In genomic region chr17:4806051-4806450, GRCm38 (mm10) we compare ENCODE assay signal across 11 mouse cellular contexts.
DNase-seq lines count a peak whose midpoint lies in the region; ATAC-seq lines count a peak whose summit lies in the region.
"Had no signal": no experiment of that assay in that cellular context is flagged by ENCODE, and none has a peak within 500 bp of the region (broad histone marks: within the 10 kb centered on the region; RNA-seq: fewer than 3 reads in every experiment).

No protein-coding gene starts in this region.

- 37% methylated on average over 5 of the region's 5 CpGs for WGBS in kidney, embryonic 16.5 days

- H3K36me3 ChIP-seq in kidney, embryonic 16.5 days (ENCODE audit: insufficient read depth, low read length) = no peaks in the 10 kb centered on the region

- no peaks in the 10 kb centered on the region for H3K27me3 ChIP-seq in kidney, embryonic 16.5 days (ENCODE audit: insufficient read depth, low read length)

- no peaks in the 10 kb centered on the region; the same call in 1 of the 2 replicates for H3K4me1 ChIP-seq in kidney, embryonic 16.5 days (ENCODE audit: insufficient read depth, low read length)

- no peak overlapping the region for H3K9ac ChIP-seq in kidney, embryonic 16.5 days (replicated peaks; ENCODE audit: low read length)

- no peak for ATAC-seq in kidney, embryonic 16.5 days (ENCODE audit: low FRiP score, low TSS enrichment)

- H3K27ac ChIP-seq in kidney, embryonic 16.5 days (ENCODE audit: low read length) = no peak overlapping the region

- peak; percentile 14 for DNase-seq in kidney, adult 11 months
- peak; percentile 86 for DNase-seq in adrenal gland, postnatal 10 days
- DNase-seq in heart, postnatal 4 days = peak; percentile 38
- peak; percentile 9 for DNase-seq in lung, postnatal 25 days (ENCODE audit: low spot score)
- DNase-seq in right cerebral cortex, adult 18-20 months = no peak
- DNase-seq in left cerebral cortex, adult 18-20 months (ENCODE audit: low spot score in 2 of 2) = no peak
- no peak for DNase-seq in spleen, adult 18-20 months
- DNase-seq: cerebellum, adult 18-20 months; right cerebral cortex, postnatal 25 days; thymus, postnatal 25 days had no signal

- H3K4me2 ChIP-seq in kidney, embryonic 16.5 days (replicated peaks; ENCODE audit: low read depth, low read length) = no peak overlapping the region

- no peak overlapping the region for H3K4me3 ChIP-seq in kidney, embryonic 16.5 days (ENCODE audit: low read length)

- no peaks in the 10 kb centered on the region for H3K9me3 ChIP-seq in kidney, embryonic 16.5 days (ENCODE audit: low read length)

Comparison
In these comparisons a context has a peak if more than half of its experiments do, and no peak if none do; other contexts are left out.
1. DNase-seq: peak in kidney, adult 11 months (single experiment), adrenal gland, postnatal 10 days (single experiment), heart, postnatal 4 days (single experiment) and lung, postnatal 25 days (single experiment); none in right cerebral cortex, adult 18-20 months (single experiment), left cerebral cortex, adult 18-20 months (0 of 2) and spleen, adult 18-20 months (0 of 2).